Mouse (Mus musculus) hindbrain, embryonic 11.5 days (tissue): ENCODE data around the gene Mpzl3. TPM values are rescaled to one million over a fixed set of nuclear protein-coding genes. Genes with fewer than 3 reads are reported as not detected.
A peak's percentile ranks its signal among the peaks of the same experiment; 100 is the strongest.

Experiments used
- ATAC-seq: fragments of 200-750 bp; cut with Nextera tagmentation; 2 replicates; pipeline ENCODE4 v1.8.0; 2017; ENCODE audit warnings: mild to moderate bottlenecking, moderate TSS enrichment, moderate library complexity; ENCODE audit not compliant: low FRiP score
- DNase-seq: peaks from one replicate; pipeline ENCODE4 v3.0.0-alpha.2; 2015; ENCODE audit warnings: low spot score
- H3K27ac ChIP-seq: fragments of 300-500 bp; sonication (generic); 2 replicates; pipeline ENCODE4 v1.5.1; 2014; ENCODE audit warnings: mild to moderate bottlenecking, low read depth, low read length
- H3K27me3 ChIP-seq: fragments of 300-500 bp; sonication (generic); 2 replicates; pipeline ENCODE4 v1.6.1; 2014; ENCODE audit warnings: mild to moderate bottlenecking, low read length, moderate library complexity, mixed read lengths; ENCODE audit not compliant: control insufficient read depth, insufficient read depth
- H3K36me3 ChIP-seq: fragments of 300-500 bp; sonication (generic); 2 replicates; pipeline ENCODE4 v1.6.1; 2014; ENCODE audit warnings: mild to moderate bottlenecking, low read length, moderate library complexity, mixed read lengths; ENCODE audit not compliant: control insufficient read depth, insufficient read depth
- H3K4me1 ChIP-seq: fragments of 300-500 bp; sonication (generic); replicated peaks from 2 replicates; pipeline ENCODE4 v1.6.1; 2014; ENCODE audit warnings: low read length, mixed read lengths; ENCODE audit not compliant: control insufficient read depth, insufficient read depth
- H3K4me2 ChIP-seq: fragments of 300-500 bp; sonication (generic); replicated peaks from 2 replicates; pipeline ENCODE4 v1.6.1; 2014; ENCODE audit warnings: mild to moderate bottlenecking, low read depth, low read length
- H3K4me3 ChIP-seq: fragments of 300-500 bp; sonication (generic); 2 replicates; pipeline ENCODE4 v1.5.1; 2014; ENCODE audit warnings: low read depth, low read length
- H3K9ac ChIP-seq: fragments of 300-500 bp; sonication (generic); 2 replicates; pipeline ENCODE4 v1.6.1; 2014; ENCODE audit warnings: low read depth, low read length
- H3K9me3 ChIP-seq: fragments of 300-500 bp; sonication (generic); 2 replicates; pipeline ENCODE4 v1.6.1; 2016; ENCODE audit warnings: low read length; ENCODE audit not compliant: control insufficient read depth
- WGBS: fragments of 180-500 bp; shearing (Covaris S2); extraction: QIAGEN DNeasy Blood & Tissue Kit; methylation state at CpG from one replicate; pipeline ENCODE4 v1.1.7; 2014; 5-methylcytosine and 5-hydroxymethylcytosine counted together
- polyA plus RNA-seq: library from polyadenylated mRNA; unstranded; fragments of >200 nt; fragmentation: Nextera tagmentation; extraction: Ambion mirVana; gene quantifications from 2 replicates; pipeline ENCODE4 v1.2.1, GENCODE M21; 2014

Mpzl3 gene
- polyA plus RNA-seq, 1 experiment from 2014 or later: 2.8 TPM

GRCm38 (mm10) chr9:45098426-45098825, 43.4 kb downstream of the Mpzl3 start:
- H3K4me1 ChIP-seq: no peaks in the 10 kb centered on the region
- no peak overlapping the region for H3K27ac ChIP-seq
- H3K36me3 ChIP-seq: no peaks in the 10 kb centered on the region
- ATAC-seq (no peak), DNase-seq (no peak)
- no peak overlapping the region for H3K4me3 ChIP-seq
- no peaks in the 10 kb centered on the region for H3K27me3 ChIP-seq
- 58% methylated on average over 3 of the region's 3 CpGs for WGBS
- no peak overlapping the region for H3K9ac ChIP-seq
- H3K9me3 ChIP-seq: no peaks in the 10 kb centered on the region
- no peak overlapping the region for H3K4me2 ChIP-seq

- ATAC-seq: no peak
- 75% methylated on average over 1 of the region's 1 CpGs for WGBS
- no peak for DNase-seq
These were observed 47.5 kb downstream of the Mpzl3 start for GRCm38 (mm10) chr9:45102528-45102927.

GRCm38 (mm10) chr9:45103211-45103979, 48.4 kb downstream of the Mpzl3 start:
- no peaks in the 10 kb centered on the region for H3K9me3 ChIP-seq
- H3K4me1 ChIP-seq: no peaks in the 10 kb centered on the region
- no peak for DNase-seq
- H3K4me2 ChIP-seq: no peak overlapping the region
- H3K36me3 ChIP-seq: no peaks in the 10 kb centered on the region
- no peaks in the 10 kb centered on the region for H3K27me3 ChIP-seq
- no peak overlapping the region for H3K27ac ChIP-seq
- WGBS: 74% methylated on average over 11 of the region's 11 CpGs
- no peak for ATAC-seq
- no peak overlapping the region for H3K4me3 ChIP-seq
- H3K9ac ChIP-seq: no peak overlapping the region

More at GRCm38 (mm10) chr9:45102528-45102927, 47.5 kb downstream of the Mpzl3 start:
- Histone ChIP-seq H3K27ac (no peak overlapping the region), H3K27me3 (no peaks in the 10 kb centered on the region), H3K9ac (no peak overlapping the region), H3K4me3 (no peak overlapping the region), H3K36me3 (no peaks in the 10 kb centered on the region), H3K4me1 (no peaks in the 10 kb centered on the region), H3K4me2 (no peak overlapping the region), H3K9me3 (no peaks in the 10 kb centered on the region)

- no peak overlapping the region for H3K4me3 ChIP-seq
- H3K27ac ChIP-seq: no peak overlapping the region
- H3K4me2 ChIP-seq: no peak overlapping the region
- WGBS: 83% methylated on average over 2 of the region's 2 CpGs
- no peak overlapping the region for H3K9ac ChIP-seq
- no peak for ATAC-seq
- no peak for DNase-seq
- H3K9me3 ChIP-seq: no peaks in the 10 kb centered on the region
- no peaks in the 10 kb centered on the region for H3K4me1 ChIP-seq
- H3K27me3 ChIP-seq: no peaks in the 10 kb centered on the region
- H3K36me3 ChIP-seq: no peaks in the 10 kb centered on the region
These were observed 50.8 kb downstream of the Mpzl3 start for GRCm38 (mm10) chr9:45105596-45106374.

- Histone ChIP-seq H3K27me3 (no peaks in the 10 kb centered on the region), H3K9me3 (no peaks in the 10 kb centered on the region), H3K4me3 (peak overlapping the region; percentile 27), H3K36me3 (no peaks in the 10 kb centered on the region), H3K4me2 (peak overlapping the region; percentile 54), H3K9ac (peak overlapping the region; percentile 52), H3K4me1 (peaks cover 3% of the 10 kb centered on the region; the same call in 1 of the 2 replicates), H3K27ac (no peak overlapping the region)
- ATAC-seq (0 out of 2 replicates have a peak, but pooled peaks have one; percentile 19), DNase-seq (peak; percentile 84)
- WGBS: 1% methylated on average over 14 of the region's 14 CpGs
These were observed 60.7 kb downstream of the Mpzl3 start for GRCm38 (mm10) chr9:45115706-45116105.

- no peaks in the 10 kb centered on the region for H3K36me3 ChIP-seq
- H3K4me1 ChIP-seq: peaks cover 3% of the 10 kb centered on the region; the same call in 1 of the 2 replicates
- H3K27ac ChIP-seq: no peak overlapping the region
- no peak for ATAC-seq
- H3K27me3 ChIP-seq: no peaks in the 10 kb centered on the region; the same call in 1 of the 2 replicates
- no peak overlapping the region for H3K4me2 ChIP-seq
- H3K4me3 ChIP-seq: no peak overlapping the region
- H3K9me3 ChIP-seq: no peaks in the 10 kb centered on the region
- WGBS: 65% methylated on average over 9 of the region's 9 CpGs
- DNase-seq: no peak
- no peak overlapping the region for H3K9ac ChIP-seq
These were observed 61.8 kb downstream of the Mpzl3 start for GRCm38 (mm10) chr9:45116819-45117218.

GRCm38 (mm10) chr9:45117741-45118431, 62.9 kb downstream of the Mpzl3 start, which contains the start of gene Scn2b:
Gene Scn2b, plus strand, starts transcription at chr9:45117782.
- WGBS: 1% methylated on average over 13 of the region's 13 CpGs
- peaks cover 3% of the 10 kb centered on the region; the same call in 1 of the 2 replicates for H3K4me1 ChIP-seq
- no peaks in the 10 kb centered on the region; the same call in 1 of the 2 replicates for H3K27me3 ChIP-seq
- no peaks in the 10 kb centered on the region for H3K9me3 ChIP-seq
- DNase-seq: peak; percentile 46
- H3K36me3 ChIP-seq: no peaks in the 10 kb centered on the region
- peak within 1 kb of the TSS; percentile 58 for H3K27ac ChIP-seq
- ATAC-seq: peak; percentile 38; the same call in 1 of the 2 replicates
- H3K4me3 ChIP-seq: peak within 1 kb of the TSS; percentile 57
- H3K9ac ChIP-seq: peak within 1 kb of the TSS; percentile 70
- peak within 1 kb of the TSS; percentile 51 for H3K4me2 ChIP-seq

GRCm38 (mm10) chr9:45118552-45118951, 63.6 kb downstream of the Mpzl3 start:
- no peaks in the 10 kb centered on the region; the same call in 1 of the 2 replicates for H3K27me3 ChIP-seq
- no peaks in the 10 kb centered on the region for H3K36me3 ChIP-seq
- peak overlapping the region; percentile 51 for H3K4me2 ChIP-seq
- H3K4me3 ChIP-seq: peak overlapping the region; percentile 57
- peaks cover 3% of the 10 kb centered on the region; the same call in 1 of the 2 replicates for H3K4me1 ChIP-seq
- DNase-seq (no peak), ATAC-seq (no peak)
- WGBS: 31% methylated on average over 10 of the region's 10 CpGs
- H3K27ac ChIP-seq: no peak overlapping the region
- H3K9me3 ChIP-seq: no peaks in the 10 kb centered on the region
- no peak overlapping the region for H3K9ac ChIP-seq
